In the genomic region with DNA sequence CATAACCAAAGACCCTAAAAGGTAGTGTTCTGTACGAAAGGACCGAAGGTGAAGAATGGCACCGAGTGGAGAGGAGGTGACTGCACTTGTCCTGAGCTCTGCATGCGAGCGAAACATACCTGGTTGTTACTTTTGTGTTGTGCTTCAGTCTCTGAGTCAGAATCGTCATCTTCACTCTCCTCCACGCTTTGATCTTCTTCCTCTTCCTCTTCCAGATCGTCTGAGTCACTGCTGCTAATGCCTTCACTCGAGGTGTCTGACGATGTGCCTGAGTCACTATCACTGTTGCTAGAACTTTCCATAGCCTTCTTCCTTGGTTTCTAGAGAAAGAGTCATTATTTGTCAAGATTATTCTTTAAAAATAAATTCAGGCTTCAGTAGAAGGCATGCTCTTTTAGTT, we compare ENCODE assay signal across 16 mouse cellular contexts.
DNase-seq lines count a peak whose midpoint lies in the region; ATAC-seq lines count a peak whose summit lies in the region.
"Had no signal": no experiment of that assay in that cellular context is flagged by ENCODE, and none has a peak within 500 bp of the region (broad histone marks: within the 10 kb centered on the region; RNA-seq: fewer than 3 reads in every experiment).

No protein-coding gene starts in this region.

- DNase-seq in CD4-positive, CD25-positive, alpha-beta regulatory T cell, adult 2 months (ENCODE audit: low read depth, low spot score), result peak; percentile 30
- DNase-seq in MEL-GATA-1-ER (ENCODE audit: extremely low read depth, low read depth), result peak; percentile 2
- DNase-seq in lung, postnatal 10 days, result no peak
- no peak for DNase-seq in urinary bladder, postnatal 36 days (ENCODE audit: low spot score in 2 of 2)
- DNase-seq in left cerebral cortex, postnatal 10 days (ENCODE audit: extremely low spot score in 1 of 2, low spot score in 2 of 2), result no peak
- DNase-seq: adrenal gland, postnatal 14 days; cerebellum, adult 18-20 months; cerebellum, postnatal 25 days; gastrocnemius, postnatal 14 days; heart, postnatal 36 days; kidney, adult 8-10 months; kidney, postnatal 10 days; retina, postnatal 1 day; right cerebral cortex, postnatal 25 days had no signal

- peak; percentile 69 for ATAC-seq in granulocyte monocyte progenitor cell, adult 5-6 weeks (replicated peaks; ENCODE audit: poor library complexity, severe bottlenecking)
- no peak for ATAC-seq in monocyte, adult 5-6 weeks (replicated peaks; ENCODE audit: insufficient number of reproducible peaks, low FRiP score, low TSS enrichment, poor library complexity, severe bottlenecking)

- intact Hi-C loops in left cerebral cortex, postnatal 10 days (cut with DNase I), result no loop called here

Comparison
In these comparisons a context has a peak if more than half of its experiments do, and no peak if none do; other contexts are left out.
1. DNase-seq: peak in CD4-positive, CD25-positive, alpha-beta regulatory T cell, adult 2 months (single experiment) and MEL-GATA-1-ER (single experiment); none in lung, postnatal 10 days (single experiment), urinary bladder, postnatal 36 days (0 of 2) and left cerebral cortex, postnatal 10 days (0 of 2).